Mouse (Mus musculus) olfactory bulb, adult 2 months (tissue): Measurements from ENCODE around the gene Purb.

Source experiments
- CTCF ChIP-seq: fragments of 200-500 bp; IDR thresholded peaks from 2 replicates; pipeline ENCODE4 v1.5.1; 2012; ENCODE audit warnings: low read depth, mild to moderate bottlenecking, low read length, moderate library complexity; ENCODE audit not compliant: insufficient read depth
- POLR2A ChIP-seq: fragments of 200-500 bp; IDR thresholded peaks from 2 replicates; pipeline ENCODE4 v1.6.1; 2012; ENCODE audit warnings: mild to moderate bottlenecking, low read depth, low read length, moderate library complexity; ENCODE audit not compliant: insufficient read depth

- TF ChIP-seq CTCF (no peak), POLR2A (no peak)
Observed at GRCm38 (mm10) chr11:6481669-6482185, 6.0 kb upstream of the Purb start.
